Mouse (Mus musculus) right cerebral cortex, adult 2 months (tissue): Measurements from ENCODE around the gene Arrdc2.
"Not testable (repeated sequence)": the region's sequence is repeated elsewhere in the genome, so short reads cannot be mapped to it uniquely, and the experiment has no call there.

Source experiments
- DNase-seq, 2 experiments: peaks; one replicate each; pipeline ENCODE4 v3.0.0; 2021 to 2022; ENCODE audit warnings: low spot score in 2 of 2

The Arrdc2 gene

DNA sequence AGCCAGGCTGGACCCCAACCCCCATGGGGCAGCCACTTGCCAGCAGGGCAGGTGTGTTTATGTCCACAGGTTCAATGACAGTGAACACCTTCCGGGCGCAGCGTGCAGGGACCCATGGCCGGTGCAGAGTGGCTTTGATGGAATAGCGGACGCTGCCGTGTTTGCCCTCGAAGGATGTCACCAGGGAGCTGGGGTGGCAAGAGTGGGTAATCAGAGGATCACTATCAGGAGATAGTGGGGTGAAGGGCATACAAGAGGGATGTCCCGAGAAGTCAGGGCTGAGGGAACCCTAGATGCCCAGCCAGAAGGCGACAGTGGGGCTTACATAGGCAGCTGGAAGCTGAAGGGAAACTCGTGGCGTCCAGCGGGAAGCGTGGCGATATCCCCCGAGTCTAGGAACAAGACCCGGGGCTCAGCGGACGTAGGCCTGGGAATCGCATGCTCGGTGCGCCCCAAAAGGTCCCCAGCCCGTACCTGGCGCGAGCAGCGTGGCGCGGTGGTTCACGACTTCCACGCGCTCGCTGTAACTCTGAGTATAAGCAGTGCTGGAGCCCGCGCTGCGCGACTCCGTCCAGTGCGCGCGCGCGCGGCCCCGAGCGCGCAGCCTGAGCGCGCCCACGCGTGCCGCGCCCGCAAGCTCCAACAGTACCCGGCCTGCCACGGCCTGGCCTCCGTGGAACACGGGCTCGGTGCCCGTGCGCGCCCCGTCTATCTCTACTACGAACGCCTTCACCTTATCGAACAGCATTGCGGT, 689 bp downstream of the Arrdc2 start:
- no peak for DNase-seq

DNA sequence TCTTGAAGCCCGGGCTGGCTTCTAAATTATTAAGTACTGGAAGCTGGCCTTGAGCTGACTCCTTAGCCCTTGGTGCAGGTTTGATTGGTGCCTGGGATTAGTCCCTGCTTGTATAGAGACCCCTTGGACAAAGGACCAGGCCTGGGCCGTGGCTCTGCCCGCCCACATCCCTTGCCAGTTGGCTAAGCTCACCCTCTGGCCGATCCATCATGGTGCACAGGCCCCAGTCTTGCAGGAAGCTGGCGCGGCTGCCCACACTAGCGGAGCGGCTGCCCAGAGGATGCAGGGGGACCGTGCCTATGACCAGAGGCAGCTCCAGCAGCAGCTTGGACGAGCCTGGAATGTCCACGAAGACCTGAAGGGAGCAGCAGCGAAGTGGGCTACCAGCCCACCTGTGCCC, 2.9 kb downstream of the Arrdc2 start:
- no peak for DNase-seq

- DNase-seq = no peak
Measured at GRCm38 (mm10) chr8:70834071-70834470, 5.4 kb downstream of the Arrdc2 start.

DNA sequence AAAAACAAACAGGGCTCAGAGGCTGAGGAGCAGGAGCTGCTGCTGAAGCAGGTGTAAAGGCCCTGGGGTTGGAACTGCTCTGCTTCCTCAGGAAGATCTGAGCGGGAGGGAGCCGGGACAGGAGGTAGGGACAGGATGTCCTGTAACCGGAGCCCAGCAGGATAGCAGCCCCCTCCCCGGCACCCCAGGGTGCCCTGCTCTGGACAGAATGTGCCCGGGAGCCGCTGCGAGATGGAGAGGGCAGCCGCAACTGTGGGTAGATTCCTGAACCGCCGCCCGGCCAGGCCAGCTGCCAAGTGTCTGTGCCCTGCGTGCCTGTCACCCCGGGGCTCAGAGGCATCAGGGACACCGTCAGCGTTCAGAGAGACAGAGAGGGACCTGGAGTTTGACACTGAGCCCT, 6.0 kb downstream of the Arrdc2 start:
- DNase-seq = no peak

DNA sequence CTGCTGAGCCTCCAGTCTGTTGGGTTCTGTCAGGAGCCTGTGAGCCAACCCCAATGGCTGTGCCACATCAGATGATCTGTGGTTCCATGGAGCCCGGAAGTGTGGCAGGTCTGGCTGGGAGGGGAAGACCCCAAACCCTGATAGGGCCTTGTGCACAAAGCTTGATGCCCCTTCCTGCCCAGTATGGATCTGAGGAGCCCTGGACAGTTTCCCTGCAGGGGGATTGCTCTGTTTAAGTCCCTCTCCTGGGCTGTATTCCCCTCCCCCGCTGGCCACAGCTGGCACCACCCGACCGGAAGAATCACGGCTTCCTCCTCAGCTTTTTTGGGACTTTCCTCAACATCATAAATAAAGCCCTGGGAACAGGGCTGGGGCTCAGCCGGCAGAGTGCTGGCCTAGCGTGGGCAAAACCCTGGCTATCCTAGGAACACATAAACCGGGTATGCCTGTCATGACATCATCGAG, 6.5 kb downstream of the Arrdc2 start:
- no peak for DNase-seq

GRCm38 (mm10) chr8:70832371-70832770, 7.1 kb downstream of the Arrdc2 start:
- DNase-seq = no peak

DNA sequence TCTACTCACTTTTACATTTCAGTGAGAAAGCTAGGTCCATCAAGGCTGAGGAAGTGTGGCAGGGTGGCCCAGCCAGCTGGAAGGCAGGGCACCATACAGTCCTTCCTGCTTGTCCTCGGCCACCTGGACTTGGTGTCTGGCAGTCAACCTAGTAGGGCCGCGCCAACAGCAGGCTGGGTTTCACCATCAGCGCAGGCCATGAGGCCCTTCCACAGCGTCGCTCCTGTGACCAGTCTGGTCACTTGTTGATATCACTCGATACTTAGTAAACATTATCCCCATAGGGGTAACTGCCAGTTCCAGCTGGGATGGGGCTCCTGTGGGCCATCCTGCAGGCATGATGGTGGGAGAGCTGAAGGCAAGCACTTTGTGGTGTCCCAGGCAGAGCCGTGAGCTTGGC, 8.0 kb downstream of the Arrdc2 start:
- no peak for DNase-seq

- no peak for DNase-seq
Measured at GRCm38 (mm10) chr8:70827796-70828195, 11.7 kb downstream of the Arrdc2 start.

GRCm38 (mm10) chr8:70827010-70827409, 12.5 kb downstream of the Arrdc2 start:
- no peak for DNase-seq

GRCm38 (mm10) chr8:70825816-70826215, 13.7 kb downstream of the Arrdc2 start:
- no peak for DNase-seq

DNA sequence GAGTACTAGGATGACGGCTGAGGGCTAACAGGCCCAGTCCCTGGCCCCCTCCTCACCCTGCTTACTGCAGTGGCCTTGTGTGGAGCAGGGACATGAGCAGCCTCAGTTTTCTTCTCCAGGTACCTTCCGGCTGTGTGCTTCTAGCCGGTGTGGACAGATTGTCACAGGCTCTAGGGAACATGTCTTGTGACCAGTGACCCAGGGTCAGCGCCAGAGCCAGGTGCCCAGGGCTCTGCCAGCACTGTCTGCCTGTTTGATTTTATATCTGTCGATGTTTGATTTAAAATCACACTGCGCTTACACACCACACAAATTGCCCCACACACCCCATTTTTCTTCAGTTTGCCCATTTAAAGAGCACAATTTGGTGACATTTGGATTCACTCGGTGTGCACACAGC, 15.7 kb downstream of the Arrdc2 start:
- no peak for DNase-seq

GRCm38 (mm10) chr8:70822594-70822993, 16.9 kb downstream of the Arrdc2 start:
- not testable (repeated sequence) for DNase-seq

DNA sequence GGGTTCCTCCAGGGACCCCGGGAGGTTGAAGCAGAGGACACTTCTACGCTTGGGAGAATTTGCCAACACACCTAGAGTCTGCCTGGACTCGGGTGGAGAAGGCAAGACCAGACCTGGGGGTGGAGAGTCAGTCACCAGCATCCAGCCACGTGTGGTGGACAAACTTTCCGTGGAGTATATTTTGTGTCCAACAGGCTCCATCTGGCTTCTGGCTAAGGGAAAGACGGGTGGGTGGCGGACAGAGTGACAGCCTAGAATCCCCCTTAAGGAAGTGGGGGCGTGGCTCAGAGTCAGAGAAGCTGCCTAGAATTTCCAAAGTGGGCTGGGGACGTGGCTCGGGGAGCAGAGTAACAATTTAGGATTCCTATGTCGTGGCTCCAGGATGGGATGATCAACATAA, 17.5 kb downstream of the Arrdc2 start:
- DNase-seq = peak in 1 of 2 experiments; percentile 58

GRCm38 (mm10) chr8:70821399-70821962, 18.0 kb downstream of the Arrdc2 start:
- DNase-seq = peak; percentile 60 to 67

DNA sequence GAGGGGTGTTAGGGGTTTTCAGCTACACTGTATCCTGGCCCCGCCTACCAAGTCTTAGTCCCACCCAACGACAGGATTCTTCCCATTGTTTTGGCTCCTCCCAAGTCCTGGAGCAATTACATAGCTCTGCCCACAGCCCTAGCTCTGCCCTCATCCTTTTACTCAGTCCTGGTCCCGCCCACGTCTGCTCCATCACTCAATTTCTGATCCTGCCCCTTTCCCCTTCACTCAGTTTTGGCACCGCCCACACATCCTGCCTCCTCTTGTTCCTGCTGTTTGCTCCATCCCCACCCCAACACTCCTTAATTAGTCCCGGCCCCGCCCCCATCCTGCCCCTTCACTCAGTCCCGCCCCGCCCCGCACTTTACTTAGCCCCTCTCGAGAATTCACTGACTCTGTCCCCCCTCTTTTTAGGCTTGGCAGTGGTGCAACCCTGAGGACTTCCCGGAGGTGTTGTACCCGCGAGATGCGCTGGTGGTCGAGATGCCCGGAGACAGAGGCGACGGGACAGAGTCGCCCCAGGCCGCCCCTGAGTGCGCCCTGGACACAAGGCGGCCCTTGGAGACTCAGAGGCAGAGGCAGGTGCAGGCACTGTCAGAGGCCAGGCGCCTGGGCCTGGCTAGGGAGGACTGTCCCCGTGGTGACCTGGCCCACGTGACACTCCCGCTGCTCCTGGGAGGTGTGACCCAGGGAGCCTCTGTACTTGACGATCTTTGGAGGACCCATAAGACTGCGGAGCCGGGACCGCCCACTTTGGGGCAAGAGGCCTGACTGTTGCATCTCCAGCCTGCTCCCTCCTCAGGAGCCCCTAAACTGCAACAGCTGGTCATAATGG, 19.2 kb downstream of the Arrdc2 start:
- no peak for DNase-seq

- DNase-seq = no peak
Measured at GRCm38 (mm10) chr8:70816679-70817078, 22.8 kb downstream of the Arrdc2 start.

DNA sequence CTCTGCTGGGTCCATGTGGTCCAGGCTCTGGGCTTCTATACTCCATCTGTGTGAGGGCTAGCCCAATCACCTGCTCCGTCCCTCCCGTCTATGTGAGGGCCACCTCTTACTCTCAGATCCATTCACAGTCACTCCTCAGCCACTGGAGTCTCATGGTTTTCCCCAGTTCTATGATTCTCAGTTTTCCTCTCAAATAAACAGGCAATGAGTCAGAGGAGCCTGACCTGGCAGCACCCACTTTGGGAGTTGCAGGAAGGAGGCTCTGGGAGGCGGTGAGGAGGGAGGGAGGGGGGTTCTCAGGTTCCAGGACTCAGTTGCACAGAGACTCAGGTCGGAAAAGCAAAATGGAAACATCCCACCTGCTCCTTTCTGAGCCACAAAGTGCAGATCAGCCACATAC, 26.6 kb downstream of the Arrdc2 start:
- no peak for DNase-seq

GRCm38 (mm10) chr8:70812055-70812454, 27.5 kb downstream of the Arrdc2 start:
- no peak for DNase-seq

DNA sequence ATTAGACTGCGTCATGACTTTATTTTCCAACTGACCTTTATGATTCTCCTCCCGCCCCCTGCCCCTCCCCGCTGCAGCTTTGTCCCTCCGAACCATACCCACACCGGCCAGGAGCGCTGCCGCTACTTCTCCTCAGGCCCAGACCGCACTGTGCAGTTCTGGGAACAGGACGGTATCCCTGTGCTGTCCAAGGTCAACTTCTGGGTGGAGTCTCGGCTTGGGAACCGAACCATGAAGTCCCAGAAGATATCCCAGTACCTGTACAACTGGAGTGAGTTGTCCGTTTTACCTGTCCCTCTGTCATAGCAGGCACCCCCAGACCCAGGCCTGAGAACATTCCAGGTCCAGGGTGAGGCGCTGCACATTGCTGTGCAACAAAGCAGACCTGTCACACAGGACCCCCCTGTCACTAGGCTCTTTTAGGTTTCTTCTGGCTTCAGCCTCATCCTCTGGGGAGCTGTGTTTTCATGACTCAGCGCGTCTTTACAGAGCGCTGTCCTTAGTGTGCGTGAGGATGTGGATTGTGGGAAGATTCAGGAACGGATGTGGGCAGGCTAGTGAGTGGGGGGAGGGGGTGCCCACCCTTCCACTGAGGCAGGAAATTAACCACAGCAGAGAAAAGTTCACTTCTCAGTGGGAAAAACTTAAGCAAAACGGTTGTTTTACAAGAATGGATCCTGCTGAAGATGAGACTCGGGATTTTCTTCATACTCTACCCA, 28.4 kb downstream of the Arrdc2 start:
- DNase-seq = no peak

DNA sequence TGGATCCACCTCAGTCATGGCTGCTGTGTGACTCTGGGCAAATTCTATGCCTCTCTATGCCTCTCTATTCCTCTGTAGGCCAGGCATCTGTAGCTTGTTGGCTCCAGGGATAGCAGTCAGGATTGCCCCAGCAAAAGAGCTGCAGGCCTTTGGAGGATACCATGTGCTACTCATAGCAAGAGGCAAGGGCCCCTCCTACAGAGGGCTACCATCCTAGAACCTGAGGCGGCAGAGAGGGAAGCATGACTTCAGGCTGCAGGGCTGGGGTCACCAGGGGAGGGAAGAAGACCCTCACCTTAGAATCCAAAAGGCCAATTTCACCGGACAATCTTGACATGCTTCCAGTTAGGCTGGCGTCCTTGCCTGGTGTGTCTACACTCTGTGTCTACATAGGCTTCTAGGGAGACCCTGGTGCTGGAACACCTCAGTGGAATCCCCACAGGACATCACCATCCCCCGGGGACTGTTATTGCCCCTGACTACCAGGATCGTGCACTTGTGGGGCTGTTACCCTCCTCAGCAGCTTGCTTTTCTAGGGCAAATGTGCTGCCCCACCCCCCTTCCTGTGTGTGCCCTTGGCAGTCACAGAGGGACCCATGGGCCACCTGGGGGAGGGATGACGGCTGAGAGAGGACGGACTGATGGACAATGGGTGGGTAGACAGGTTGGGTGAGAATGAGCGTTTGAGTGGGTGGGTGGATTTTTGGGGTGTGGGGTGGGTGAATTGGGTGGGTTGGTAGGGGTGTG, 30.4 kb downstream of the Arrdc2 start:
- no peak for DNase-seq

- DNase-seq = no peak
Measured at GRCm38 (mm10) chr8:70808239-70808638, 31.3 kb downstream of the Arrdc2 start, which contains the start of gene Il12rb1. TSS of gene Il12rb1 (plus strand) at chr8:70808449.
